Mouse (Mus musculus) intestine, embryonic 16.5 days (tissue): ENCODE data around the gene Cep104. TPM values are rescaled to one million over a fixed set of nuclear protein-coding genes. Genes with fewer than 3 reads are reported as not detected.

ENCODE experiments used
- ATAC-seq: fragments of 200-750 bp; cut with Nextera tagmentation; 2 replicates; pipeline ENCODE4 v1.8.0; 2017; ENCODE audit warnings: moderate TSS enrichment, moderate library complexity
- H3K27ac ChIP-seq: fragments of 300-500 bp; sonication (generic); 2 replicates; pipeline ENCODE4 v1.5.1; 2014; ENCODE audit warnings: mild to moderate bottlenecking, low read length
- H3K27me3 ChIP-seq: fragments of 300-500 bp; sonication (generic); replicated peaks from 2 replicates; pipeline ENCODE4 v1.6.1; 2014; ENCODE audit warnings: low read length, control low read depth, mixed read lengths; ENCODE audit not compliant: control insufficient read depth, insufficient read depth
- H3K36me3 ChIP-seq: fragments of 300-500 bp; sonication (generic); 2 replicates; pipeline ENCODE4 v1.6.1; 2014; ENCODE audit warnings: low read length, control low read depth; ENCODE audit not compliant: control insufficient read depth, insufficient read depth
- H3K4me1 ChIP-seq: fragments of 300-500 bp; sonication (generic); 2 replicates; pipeline ENCODE4 v1.6.1; 2014; ENCODE audit warnings: low read length, control low read depth, mixed read lengths; ENCODE audit not compliant: control insufficient read depth, insufficient read depth
- H3K4me2 ChIP-seq: fragments of 300-500 bp; sonication (generic); 2 replicates; pipeline ENCODE4 v1.6.1; 2014; ENCODE audit warnings: low read depth, low read length, control low read depth
- H3K4me3 ChIP-seq: fragments of 300-500 bp; sonication (generic); 2 replicates; pipeline ENCODE4 v1.5.1; 2014; ENCODE audit warnings: mild to moderate bottlenecking, low read length
- H3K9ac ChIP-seq: fragments of 300-500 bp; sonication (generic); 2 replicates; pipeline ENCODE4 v1.6.1; 2014; ENCODE audit warnings: low read depth, low read length
- H3K9me3 ChIP-seq: fragments of 300-500 bp; sonication (generic); 2 replicates; pipeline ENCODE4 v1.6.1; 2016; ENCODE audit warnings: low read length, control low read depth; ENCODE audit not compliant: control insufficient read depth
- WGBS: fragments of 180-500 bp; shearing (Covaris S2); extraction: QIAGEN DNeasy Blood & Tissue Kit; methylation state at CpG from one replicate; pipeline ENCODE4 v1.1.7; 2014; 5-methylcytosine and 5-hydroxymethylcytosine counted together
- polyA plus RNA-seq: library from polyadenylated mRNA; unstranded; fragments of >200 nt; fragmentation: Nextera tagmentation; extraction: Ambion mirVana; gene quantifications from 2 replicates; pipeline ENCODE4 v1.2.1, GENCODE M21; 2015

Cep104 gene
- polyA plus RNA-seq, 1 experiment from 2014 or later: 10.6 TPM

- no peaks in the 10 kb centered on the region for H3K27me3 ChIP-seq
- WGBS: 36% methylated on average over 6 of the region's 6 CpGs
- peaks cover 2% of the 10 kb centered on the region; the same call in 1 of the 2 replicates for H3K36me3 ChIP-seq
- H3K27ac ChIP-seq: no peak overlapping the region
- H3K4me2 ChIP-seq: peak overlapping the region; percentile 74
- ATAC-seq: no peak
- H3K4me1 ChIP-seq: peaks cover 11% of the 10 kb centered on the region
- H3K4me3 ChIP-seq: peak overlapping the region; percentile 91
- H3K9me3 ChIP-seq: no peaks in the 10 kb centered on the region
- peak overlapping the region; percentile 80 for H3K9ac ChIP-seq
Observed at GRCm38 (mm10) chr4:153975768-153976167, 774 bp downstream of the Cep104 start.

- 93% methylated on average over 10 of the region's 10 CpGs for WGBS
- ATAC-seq: no peak
- no peaks in the 10 kb centered on the region for H3K9me3 ChIP-seq
- H3K4me3 ChIP-seq: no peak overlapping the region
- peaks cover 11% of the 10 kb centered on the region for H3K4me1 ChIP-seq
- H3K27me3 ChIP-seq: no peaks in the 10 kb centered on the region
- no peak overlapping the region for H3K27ac ChIP-seq
- peaks cover 6% of the 10 kb centered on the region; the same call in 1 of the 2 replicates for H3K36me3 ChIP-seq
- H3K4me2 ChIP-seq: no peak overlapping the region
- H3K9ac ChIP-seq: no peak overlapping the region
Observed at GRCm38 (mm10) chr4:153979243-153979642, 4.2 kb downstream of the Cep104 start.

GRCm38 (mm10) chr4:153980470-153980869, 5.5 kb downstream of the Cep104 start:
- Histone ChIP-seq H3K9me3 (no peaks in the 10 kb centered on the region), H3K36me3 (peaks cover 12% of the 10 kb centered on the region), H3K27me3 (no peaks in the 10 kb centered on the region), H3K4me1 (peaks cover 11% of the 10 kb centered on the region), H3K4me2 (no peak overlapping the region), H3K9ac (no peak overlapping the region), H3K4me3 (no peak overlapping the region), H3K27ac (no peak overlapping the region)
- whole genome bisulfite sequencing: 89% methylated on average over 11 of the region's 11 CpGs
- no peak for ATAC-seq

- WGBS: 90% methylated on average over 10 of the region's 10 CpGs
- Histone ChIP-seq H3K4me3 (no peak overlapping the region), H3K4me2 (no peak overlapping the region), H3K9ac (no peak overlapping the region), H3K27me3 (no peaks in the 10 kb centered on the region), H3K4me1 (no peaks in the 10 kb centered on the region), H3K9me3 (no peaks in the 10 kb centered on the region), H3K36me3 (peaks cover 21% of the 10 kb centered on the region; the same call in 1 of the 2 replicates), H3K27ac (no peak overlapping the region)
- ATAC-seq: no peak
Observed at GRCm38 (mm10) chr4:153992715-153993114, 17.7 kb downstream of the Cep104 start.

- 90% methylated on average over 8 of the region's 8 CpGs for WGBS
- no peak overlapping the region for H3K4me3 ChIP-seq
- H3K4me2 ChIP-seq: no peak overlapping the region
- no peaks in the 10 kb centered on the region for H3K27me3 ChIP-seq
- H3K4me1 ChIP-seq: no peaks in the 10 kb centered on the region
- H3K9ac ChIP-seq: no peak overlapping the region
- H3K36me3 ChIP-seq: peaks cover 19% of the 10 kb centered on the region; the same call in 1 of the 2 replicates
- H3K9me3 ChIP-seq: no peaks in the 10 kb centered on the region
- no peak overlapping the region for H3K27ac ChIP-seq
- ATAC-seq: no peak
Observed at GRCm38 (mm10) chr4:153993505-153993904, 18.5 kb downstream of the Cep104 start.

- Histone ChIP-seq H3K4me1 (no peaks in the 10 kb centered on the region), H3K9ac (no peak overlapping the region), H3K9me3 (no peaks in the 10 kb centered on the region), H3K27ac (no peak overlapping the region), H3K4me3 (no peak overlapping the region), H3K4me2 (no peak overlapping the region), H3K27me3 (no peaks in the 10 kb centered on the region), H3K36me3 (peaks cover 11% of the 10 kb centered on the region)
- WGBS: 90% methylated on average over 5 of the region's 5 CpGs
- ATAC-seq: no peak
Observed at GRCm38 (mm10) chr4:154005488-154005887, 30.5 kb downstream of the Cep104 start.

GRCm38 (mm10) chr4:154006264-154006663, 31.3 kb downstream of the Cep104 start:
- no peaks in the 10 kb centered on the region for H3K4me1 ChIP-seq
- H3K27ac ChIP-seq: no peak overlapping the region
- no peak for ATAC-seq
- H3K9ac ChIP-seq: no peak overlapping the region
- no peak overlapping the region for H3K4me3 ChIP-seq
- 90% methylated on average over 6 of the region's 6 CpGs for WGBS
- H3K4me2 ChIP-seq: no peak overlapping the region
- no peaks in the 10 kb centered on the region for H3K27me3 ChIP-seq
- peaks cover 11% of the 10 kb centered on the region for H3K36me3 ChIP-seq
- H3K9me3 ChIP-seq: no peaks in the 10 kb centered on the region

- Histone ChIP-seq H3K9me3 (no peaks in the 10 kb centered on the region), H3K9ac (no peak overlapping the region), H3K27me3 (no peaks in the 10 kb centered on the region), H3K36me3 (peaks cover 4% of the 10 kb centered on the region), H3K4me1 (peaks cover 3% of the 10 kb centered on the region), H3K27ac (no peak overlapping the region), H3K4me3 (no peak overlapping the region), H3K4me2 (no peak overlapping the region)
- WGBS: 73% methylated on average over 4 of the region's 4 CpGs
- ATAC-seq: no peak
Observed at GRCm38 (mm10) chr4:154007759-154008158, 32.8 kb downstream of the Cep104 start.

- Histone ChIP-seq H3K9me3 (no peaks in the 10 kb centered on the region), H3K9ac (peak overlapping the region; percentile 95), H3K36me3 (peaks cover 11% of the 10 kb centered on the region), H3K4me1 (peaks cover 15% of the 10 kb centered on the region), H3K27ac (no peak overlapping the region), H3K27me3 (no peaks in the 10 kb centered on the region), H3K4me2 (peak overlapping the region; percentile 64), H3K4me3 (peak overlapping the region; percentile 100)
- 28% methylated on average over 13 of the region's 13 CpGs for WGBS
- ATAC-seq: peak; percentile 66
Observed at GRCm38 (mm10) chr4:154010907-154011645, 36.1 kb downstream of the Cep104 start.
